Mouse (Mus musculus): ENCODE results near the gene Ntng2. TPM values are rescaled to one million over a fixed set of nuclear protein-coding genes. Genes with fewer than 3 reads are reported as not detected.

Gene Ntng2
- total and polyA plus RNA-seq, 3 experiments = 5.4 to 19.1 TPM; not detected in 1

GRCm38 (mm10) chr2:29246275-29246674 lies 6.5 kb downstream of the Ntng2 start:
- Histone ChIP-seq H3K36me3 (ENCODE audit: control insufficient read depth in 1 of 2, insufficient read depth in 2 of 2, low read length in 2 of 2) (no peaks in the 10 kb centered on the region; a peak in 1 of 4 replicates), H3K9me3 (replicated peaks; ENCODE audit: insufficient read depth, low read length) (no peaks in the 10 kb centered on the region), H3K4me3 (ENCODE audit: control insufficient read depth in 1 of 2, insufficient read depth in 1 of 2, low read depth in 2 of 2, low read length in 2 of 2) (no peak overlapping the region), H3K4me1 (ENCODE audit: control insufficient read depth in 1 of 2, insufficient read depth in 2 of 2, low read length in 2 of 2) (peaks cover 0 to 7% of the 10 kb centered on the region in 2 experiments; a peak in 2 of 4 replicates), H3K9ac (ENCODE audit: control insufficient read depth, low read depth, low read length, poor library complexity, severe bottlenecking) (no peak overlapping the region), H3K27ac (ENCODE audit: control insufficient read depth, low read depth, low read length) (no peak overlapping the region), H3K79me2 (ENCODE audit: control insufficient read depth, insufficient read depth, low read length, poor library complexity) (peaks cover 6% of the 10 kb centered on the region; the same call in 1 of the 2 replicates), H3K27me3 (ENCODE audit: control insufficient read depth in 1 of 2, insufficient read depth in 2 of 2, low read length in 2 of 2) (no peaks in the 10 kb centered on the region)
- no peak for DNase-seq (ENCODE audit: low read depth, low spot score)
- TF ChIP-seq BHLHE40 (IDR thresholded peaks at IDR 0.05; ENCODE audit: borderline replicate concordance, low read depth, low read length) (no peak), POLR2AphosphoS2 (IDR thresholded peaks at IDR 0.05; ENCODE audit: low read length) (no peak), POLR2AphosphoS5 (IDR thresholded peaks at IDR 0.05; ENCODE audit: borderline replicate concordance, low read depth, low read length) (no peak), ZC3H11A (IDR thresholded peaks at IDR 0.05; ENCODE audit: low read depth, low read length) (no peak)

GRCm38 (mm10) chr2:29245341-29245779 lies 7.4 kb downstream of the Ntng2 start:
- DNase-seq (ENCODE audit: low read depth, low spot score) = peak; percentile 33
- TF ChIP-seq ZNF384 (IDR thresholded peaks at IDR 0.05; ENCODE audit: low read depth, low read length) (no peak), NELFE (IDR thresholded peaks at IDR 0.05; ENCODE audit: low read depth, low read length) (no peak), EP300 (IDR thresholded peaks at IDR 0.05; ENCODE audit: low read depth in 1 of 2, low read length in 2 of 2) (no peak), CHD2 (IDR thresholded peaks at IDR 0.05; ENCODE audit: low read length) (no peak), POLR2A (IDR thresholded peaks at IDR 0.05; ENCODE audit: control insufficient read depth in 1 of 2, insufficient read depth in 1 of 2, low read depth in 1 of 2, low read length in 2 of 2, poor library complexity in 1 of 2) (no peak), SMC3 (IDR thresholded peaks at IDR 0.05; ENCODE audit: low read depth, low read length) (peak; percentile 26; the same call in 1 of the 2 replicates), ETS1 (IDR thresholded peaks at IDR 0.05; ENCODE audit: low read depth, low read length) (peak; percentile 25; the same call in 1 of the 2 replicates), TAL1 (IDR thresholded peaks at IDR 0.05; ENCODE audit: low read length) (no peak), CTCF (IDR thresholded peaks at IDR 0.05 in 2 of 3, conservative IDR thresholded peaks at IDR 0.05 in 1 of 3; ENCODE audit: control insufficient read depth in 1 of 3, insufficient read depth in 1 of 3, low read depth in 2 of 3, low read length in 3 of 3, poor library complexity in 1 of 3, severe bottlenecking in 1 of 3) (peak; percentile 48 to 65 (median 57)), MXI1 (IDR thresholded peaks at IDR 0.05; ENCODE audit: low read depth, low read length) (no peak), E2F4 (IDR thresholded peaks at IDR 0.05; ENCODE audit: borderline replicate concordance, low read depth, low read length) (no peak), CHD1 (IDR thresholded peaks at IDR 0.05; ENCODE audit: low read depth, low read length) (no peak), RAD21 (IDR thresholded peaks at IDR 0.05; ENCODE audit: low read depth, low read length) (peak; percentile 5; the same call in 1 of the 2 replicates), MAZ (IDR thresholded peaks at IDR 0.05; ENCODE audit: low read depth, low read length) (no peak), POLR2AphosphoS2 (IDR thresholded peaks at IDR 0.05; ENCODE audit: low read length) (no peak), ELF1 (IDR thresholded peaks at IDR 0.05; ENCODE audit: low read depth, low read length) (no peak), JUND (IDR thresholded peaks at IDR 0.05; ENCODE audit: low read depth, low read length) (no peak), BHLHE40 (IDR thresholded peaks at IDR 0.05; ENCODE audit: borderline replicate concordance, low read depth, low read length) (no peak)
- Histone ChIP-seq H3K27me3 (ENCODE audit: control insufficient read depth in 1 of 2, insufficient read depth in 2 of 2, low read length in 2 of 2) (no peaks in the 10 kb centered on the region), H3K36me3 (ENCODE audit: control insufficient read depth in 1 of 2, insufficient read depth in 2 of 2, low read length in 2 of 2) (no peaks in the 10 kb centered on the region; a peak in 1 of 4 replicates), H3K4me1 (ENCODE audit: control insufficient read depth in 1 of 2, insufficient read depth in 2 of 2, low read length in 2 of 2) (peaks cover 0 to 7% of the 10 kb centered on the region in 2 experiments; a peak in 2 of 4 replicates), H3K4me3 (ENCODE audit: control insufficient read depth in 1 of 2, insufficient read depth in 1 of 2, low read depth in 2 of 2, low read length in 2 of 2) (no peak overlapping the region), H3K79me2 (ENCODE audit: control insufficient read depth, insufficient read depth, low read length, poor library complexity) (no peaks in the 10 kb centered on the region), H3K9me3 (replicated peaks; ENCODE audit: insufficient read depth, low read length) (no peaks in the 10 kb centered on the region), H3K27ac (ENCODE audit: control insufficient read depth, low read depth, low read length) (no peak overlapping the region), H3K9ac (ENCODE audit: control insufficient read depth, low read depth, low read length, poor library complexity, severe bottlenecking) (no peak overlapping the region)

Measured in MEL (cell line).